Mouse (Mus musculus) neural tube, embryonic 14.5 days (tissue): Measurements from ENCODE around the gene Rplp1. TPM values are rescaled to one million over a fixed set of nuclear protein-coding genes. Genes with fewer than 3 reads are reported as not detected.
A peak's percentile ranks its signal among the peaks of the same experiment; 100 is the strongest.

ENCODE experiments used
- ATAC-seq: fragments of 200-750 bp; cut with Nextera tagmentation; 2 replicates; pipeline ENCODE4 v1.8.0; 2017; ENCODE audit warnings: low read depth, mild to moderate bottlenecking, moderate TSS enrichment, moderate library complexity
- H3K27ac ChIP-seq: fragments of 300-500 bp; sonication (generic); 2 replicates; pipeline ENCODE4 v1.5.1; 2014; ENCODE audit warnings: low read depth, mild to moderate bottlenecking, control low read depth, low read length, moderate library complexity, mixed read lengths
- H3K27me3 ChIP-seq: fragments of 300-500 bp; sonication (generic); 2 replicates; pipeline ENCODE4 v1.6.1; 2014; ENCODE audit warnings: low read length; ENCODE audit not compliant: control insufficient read depth, insufficient read depth
- H3K36me3 ChIP-seq: fragments of 300-500 bp; sonication (generic); 2 replicates; pipeline ENCODE4 v1.6.1; 2014; ENCODE audit warnings: low read length, mixed read lengths; ENCODE audit not compliant: control insufficient read depth, insufficient read depth
- H3K4me1 ChIP-seq: fragments of 300-500 bp; sonication (generic); 2 replicates; pipeline ENCODE4 v1.6.1; 2014; ENCODE audit warnings: low read length; ENCODE audit not compliant: control insufficient read depth, insufficient read depth
- H3K4me2 ChIP-seq: fragments of 300-500 bp; sonication (generic); 2 replicates; pipeline ENCODE4 v1.6.1; 2014; ENCODE audit warnings: mild to moderate bottlenecking, low read depth, low read length, control low read depth
- H3K4me3 ChIP-seq: fragments of 300-500 bp; sonication (generic); 2 replicates; pipeline ENCODE4 v1.5.1; 2014; ENCODE audit warnings: low read depth, low read length, control low read depth, mixed read lengths
- H3K9ac ChIP-seq: fragments of 300-500 bp; sonication (generic); replicated peaks from 2 replicates; pipeline ENCODE4 v1.6.1; 2014; ENCODE audit warnings: low read depth, mild to moderate bottlenecking, control low read depth, low read length, mixed read lengths
- H3K9me3 ChIP-seq: fragments of 300-500 bp; sonication (generic); 2 replicates; pipeline ENCODE4 v1.6.1; 2016; ENCODE audit warnings: low read length; ENCODE audit not compliant: control insufficient read depth
- WGBS: fragments of 180-500 bp; shearing (Covaris S2); extraction: QIAGEN DNeasy Blood & Tissue Kit; methylation state at CpG from one replicate; pipeline ENCODE4 v1.1.7; 2014; 5-methylcytosine and 5-hydroxymethylcytosine counted together
- polyA plus RNA-seq: library from polyadenylated mRNA; unstranded; fragments of >200 nt; fragmentation: Nextera tagmentation; extraction: Ambion mirVana; gene quantifications from 2 replicates; pipeline ENCODE4 v1.2.1, GENCODE M21; 2014

Gene Rplp1
- polyA plus RNA-seq = 964 and 1,031 TPM in 2 replicates

DNA sequence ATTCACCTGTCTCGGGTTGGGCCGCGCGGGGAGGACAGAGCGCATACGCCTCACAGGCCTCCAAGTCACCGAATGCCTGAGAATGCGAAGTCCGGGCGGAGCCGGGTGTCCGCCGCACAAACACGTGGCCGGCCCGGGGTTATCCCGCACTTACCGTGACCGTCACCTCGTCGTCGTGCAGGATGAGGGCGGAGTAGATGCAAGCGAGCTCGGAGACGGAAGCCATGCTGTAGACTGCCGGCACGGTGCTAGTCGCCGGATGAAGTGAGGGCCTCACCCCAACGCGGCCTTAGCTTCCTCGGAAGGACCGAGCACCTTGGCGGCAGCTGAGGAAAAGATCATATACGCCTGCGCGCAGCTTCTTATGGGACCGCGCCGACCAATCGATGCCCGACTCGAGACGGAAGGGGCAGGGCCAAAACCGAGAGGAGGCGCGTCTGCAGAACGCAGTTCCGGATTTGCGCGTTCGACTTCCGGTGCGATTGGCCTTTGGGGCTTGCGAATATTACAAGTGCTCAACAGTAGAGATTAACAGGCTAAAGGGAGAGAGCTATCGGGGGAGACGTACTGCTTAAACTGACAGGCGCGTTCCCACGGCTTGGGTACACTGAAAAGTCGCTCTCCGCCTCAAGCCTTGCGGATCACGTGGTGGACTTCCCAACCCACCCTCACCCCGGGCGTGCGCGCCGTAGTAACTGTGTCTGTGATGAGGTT lies at the start of gene Rplp1:
Rplp1 (minus strand) TSS at position 340 of the 714 bp plus-strand sequence.
- Histone ChIP-seq H3K4me3 (peak within 1 kb of the TSS; percentile 83), H3K27ac (peak within 1 kb of the TSS; percentile 90), H3K36me3 (peaks cover 10% of the 10 kb centered on the region), H3K4me2 (peak within 1 kb of the TSS; percentile 78), H3K9ac (peak within 1 kb of the TSS; percentile 76), H3K27me3 (no peaks in the 10 kb centered on the region), H3K4me1 (peaks cover 17% of the 10 kb centered on the region; the same call in 1 of the 2 replicates), H3K9me3 (no peaks in the 10 kb centered on the region)
- WGBS = under 1% methylated on average over 70 of the region's 70 CpGs
- peak; percentile 98 for ATAC-seq

DNA sequence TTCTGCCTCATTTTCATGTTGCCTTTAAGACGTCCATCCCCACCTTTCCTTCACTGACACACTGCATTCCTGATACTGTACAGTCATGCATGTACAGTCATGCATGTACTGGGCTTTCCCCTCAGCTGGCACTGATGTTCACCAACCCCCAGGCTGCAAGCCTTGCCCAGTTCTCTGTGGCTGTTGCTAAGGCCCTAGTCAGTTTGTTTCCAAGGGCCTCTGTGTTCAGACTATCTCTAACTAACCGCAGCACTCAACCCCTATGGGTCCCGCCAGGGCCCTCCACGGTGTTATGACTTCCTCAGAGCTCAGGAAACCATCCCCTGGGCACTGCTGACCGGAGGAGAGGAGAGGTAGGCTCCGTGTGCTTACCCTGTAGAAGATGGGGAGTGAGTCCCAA lies 49.0 kb upstream of the Rplp1 start:
- Histone ChIP-seq H3K4me3 (no peak overlapping the region), H3K36me3 (no peaks in the 10 kb centered on the region), H3K4me1 (0 out of 2 replicates have a peak, but pooled peaks cover 3% of the 10 kb centered on the region), H3K9me3 (no peaks in the 10 kb centered on the region), H3K27me3 (no peaks in the 10 kb centered on the region), H3K27ac (no peak overlapping the region), H3K4me2 (no peak overlapping the region), H3K9ac (no peak overlapping the region)
- ATAC-seq = no peak
- 78% methylated on average over 6 of the region's 6 CpGs for WGBS

DNA sequence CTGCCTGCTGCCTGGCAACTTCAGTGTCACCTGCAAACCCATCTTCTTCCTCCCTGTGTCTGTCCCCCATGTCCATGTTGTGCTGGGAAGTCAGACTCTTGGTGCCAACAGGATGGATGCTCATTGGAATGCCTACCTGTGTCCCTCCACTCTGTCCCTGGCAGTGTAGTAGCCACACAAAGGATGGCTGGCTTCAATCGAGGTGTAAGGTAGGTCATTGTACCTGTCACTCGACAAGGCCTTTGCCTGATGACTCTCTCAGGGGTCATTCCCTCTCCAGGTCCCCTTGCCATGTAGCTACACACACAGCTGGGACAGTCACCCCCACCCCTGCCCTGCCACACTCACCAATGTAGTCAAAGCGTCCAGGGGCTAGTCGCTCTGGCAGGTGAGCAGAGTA lies 46.8 kb upstream of the Rplp1 start:
- Histone ChIP-seq H3K4me1 (0 out of 2 replicates have a peak, but pooled peaks cover 3% of the 10 kb centered on the region), H3K4me2 (no peak overlapping the region), H3K9ac (no peak overlapping the region), H3K4me3 (no peak overlapping the region), H3K9me3 (no peaks in the 10 kb centered on the region), H3K27me3 (no peaks in the 10 kb centered on the region), H3K27ac (no peak overlapping the region), H3K36me3 (no peaks in the 10 kb centered on the region)
- no peak for ATAC-seq
- 89% methylated on average over 4 of the region's 4 CpGs for WGBS

DNA sequence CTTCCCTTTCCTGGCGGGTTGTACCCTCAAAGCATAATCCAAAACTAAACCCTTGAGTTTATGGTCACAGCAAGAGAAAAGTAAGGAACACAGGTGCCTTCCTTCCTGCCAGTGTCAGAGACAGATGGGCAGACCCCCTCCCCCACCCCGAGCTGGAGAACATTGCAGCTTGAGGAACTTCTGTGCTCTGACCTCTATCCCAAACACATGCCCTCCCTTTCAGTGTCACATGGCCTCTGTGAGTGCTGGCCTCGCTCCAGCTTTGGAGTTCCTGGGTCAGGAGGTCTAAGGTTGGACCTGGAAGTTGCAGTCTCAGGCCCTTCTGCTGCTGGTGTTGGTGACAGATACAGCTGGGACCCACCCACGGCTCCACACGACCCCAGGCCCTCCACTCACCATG lies 46.4 kb upstream of the Rplp1 start:
- no peaks in the 10 kb centered on the region for H3K27me3 ChIP-seq
- no peaks in the 10 kb centered on the region for H3K36me3 ChIP-seq
- no peak overlapping the region for H3K4me3 ChIP-seq
- 0 out of 2 replicates have a peak, but pooled peaks cover 3% of the 10 kb centered on the region for H3K4me1 ChIP-seq
- no peak for ATAC-seq
- H3K9ac ChIP-seq = no peak overlapping the region
- no peak overlapping the region for H3K4me2 ChIP-seq
- no peaks in the 10 kb centered on the region for H3K9me3 ChIP-seq
- no peak overlapping the region for H3K27ac ChIP-seq
- WGBS = 76% methylated on average over 5 of the region's 5 CpGs

DNA sequence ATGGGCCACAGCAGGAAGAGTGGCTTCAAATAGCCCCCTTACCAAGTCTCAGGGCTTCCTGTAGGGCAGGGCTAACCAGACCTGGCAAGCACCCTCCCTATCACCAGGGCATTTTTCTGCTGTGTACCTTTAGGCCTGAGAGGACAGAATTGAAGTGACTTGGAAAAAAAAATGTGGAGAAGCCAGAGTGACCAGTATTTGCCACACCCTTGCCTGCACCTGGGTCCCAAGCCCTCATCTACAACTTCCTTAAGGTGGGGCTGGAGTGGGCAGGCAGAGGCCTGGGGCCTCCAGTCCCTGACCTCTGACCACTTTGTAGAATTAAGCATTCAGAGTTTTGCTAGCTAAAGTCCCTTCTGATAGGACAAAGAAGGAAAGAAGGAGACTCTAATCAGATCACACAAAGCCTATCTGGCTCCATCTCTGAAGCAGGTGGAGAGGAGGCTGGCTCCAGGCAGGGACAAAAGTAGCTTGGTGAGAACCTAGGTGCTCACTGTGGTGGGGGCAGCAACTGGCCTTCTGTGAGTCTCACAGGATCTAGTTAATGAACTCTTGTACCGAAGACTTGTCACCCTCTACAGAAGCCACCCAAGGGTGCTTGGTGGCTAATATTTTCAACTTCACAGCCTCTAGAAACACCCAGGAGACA lies 45.7 kb upstream of the Rplp1 start:
- Histone ChIP-seq H3K36me3 (no peaks in the 10 kb centered on the region), H3K27me3 (no peaks in the 10 kb centered on the region), H3K27ac (no peak overlapping the region), H3K4me1 (no peaks in the 10 kb centered on the region), H3K4me3 (no peak overlapping the region), H3K9ac (no peak overlapping the region), H3K4me2 (no peak overlapping the region), H3K9me3 (no peaks in the 10 kb centered on the region)
- 95% methylated on average over 1 of the region's 1 CpGs for WGBS
- ATAC-seq = no peak

DNA sequence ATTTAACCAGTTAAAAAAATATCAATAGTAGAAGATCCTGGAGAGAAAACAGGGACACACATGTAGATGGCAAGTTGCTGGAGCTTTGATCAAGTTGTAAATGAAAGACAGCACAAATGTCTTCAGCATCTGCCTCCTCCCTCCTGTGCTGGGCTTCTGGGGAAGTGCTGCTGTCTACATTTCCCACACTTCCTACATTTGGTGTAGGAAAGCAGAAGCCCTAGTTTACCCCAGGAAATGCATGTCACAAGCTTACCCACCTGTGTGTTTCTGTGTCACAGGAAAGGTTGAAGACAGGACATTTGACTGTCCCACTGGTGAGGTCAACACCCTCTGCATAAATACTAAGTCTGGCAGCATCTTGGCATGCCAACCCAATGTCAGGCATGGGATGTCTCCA lies 40.4 kb upstream of the Rplp1 start:
- no peaks in the 10 kb centered on the region for H3K9me3 ChIP-seq
- H3K4me2 ChIP-seq = no peak overlapping the region
- no peaks in the 10 kb centered on the region; the same call in 1 of the 2 replicates for H3K4me1 ChIP-seq
- H3K27me3 ChIP-seq = no peaks in the 10 kb centered on the region
- H3K4me3 ChIP-seq = no peak overlapping the region
- no peak for ATAC-seq
- H3K27ac ChIP-seq = no peak overlapping the region
- H3K9ac ChIP-seq = no peak overlapping the region
- H3K36me3 ChIP-seq = no peaks in the 10 kb centered on the region

DNA sequence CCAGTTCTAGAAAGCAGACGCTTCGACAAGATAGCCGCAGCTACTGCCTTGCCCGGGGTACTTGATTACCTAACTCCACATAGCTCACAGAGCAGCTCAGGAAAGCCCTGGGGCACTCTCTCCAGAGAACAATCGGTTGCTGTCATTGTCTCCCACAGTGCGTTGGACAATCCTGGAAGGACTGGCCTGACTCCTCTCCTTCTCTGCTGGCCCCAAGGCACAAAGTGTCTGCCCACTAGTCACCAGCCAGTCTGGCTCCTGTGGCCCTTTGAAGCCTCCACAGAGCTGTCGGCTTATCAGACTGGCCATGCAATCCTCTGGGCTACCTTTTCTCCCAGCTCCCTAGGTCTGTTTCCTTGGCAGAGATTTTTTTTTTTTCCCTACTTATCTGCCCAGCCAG lies 37.9 kb upstream of the Rplp1 start:
- no peaks in the 10 kb centered on the region for H3K9me3 ChIP-seq
- WGBS = 52% methylated on average over 7 of the region's 7 CpGs
- no peak overlapping the region for H3K27ac ChIP-seq
- H3K4me2 ChIP-seq = no peak overlapping the region
- no peak for ATAC-seq
- no peak overlapping the region for H3K9ac ChIP-seq
- H3K4me3 ChIP-seq = no peak overlapping the region
- no peaks in the 10 kb centered on the region for H3K36me3 ChIP-seq
- H3K4me1 ChIP-seq = peaks cover 7% of the 10 kb centered on the region
- no peaks in the 10 kb centered on the region for H3K27me3 ChIP-seq

DNA sequence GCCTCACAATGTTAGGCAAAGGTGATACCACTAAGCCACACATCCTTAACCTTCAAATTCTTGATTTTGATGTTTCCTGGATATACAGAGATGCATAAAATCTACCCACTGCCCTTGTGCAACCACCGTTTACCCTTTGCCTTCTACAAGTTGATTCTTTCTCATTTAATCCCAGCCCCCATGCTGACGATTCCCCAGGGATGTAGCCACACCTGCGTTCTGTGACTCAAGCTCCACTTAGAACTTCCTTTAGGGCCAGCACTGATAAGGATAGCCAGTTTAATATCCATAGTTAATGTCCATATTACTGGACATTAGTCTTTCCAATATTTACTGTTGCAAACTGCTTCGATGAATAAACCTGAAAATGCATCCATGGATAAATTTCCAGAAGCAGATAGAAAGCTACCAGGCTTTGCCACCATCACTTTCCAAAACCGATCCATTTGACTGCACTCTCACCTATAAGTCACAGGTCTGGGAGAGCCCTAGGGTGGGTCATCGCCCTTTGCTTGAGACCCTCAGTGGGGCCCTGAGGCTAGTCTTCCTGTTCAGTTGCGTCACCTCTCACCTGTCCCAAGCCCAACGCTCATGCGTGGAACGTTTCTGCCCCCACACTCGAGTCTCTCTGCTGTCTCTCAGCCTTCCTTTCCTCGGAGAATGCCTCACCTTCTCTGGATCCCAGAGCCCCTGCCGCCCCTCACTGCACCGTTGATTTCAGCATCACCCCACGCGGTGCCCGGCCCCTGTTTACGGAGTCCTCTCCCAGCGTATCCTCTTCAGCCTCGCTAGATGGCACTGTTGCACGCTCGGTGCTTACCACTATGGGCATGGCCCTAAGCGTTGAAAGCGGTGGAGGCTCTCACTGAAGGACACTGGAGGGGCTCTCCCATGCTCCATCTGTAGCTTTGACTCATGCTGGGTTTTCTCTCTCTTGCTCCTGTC lies 33.3 kb upstream of the Rplp1 start:
- H3K4me3 ChIP-seq = peak overlapping the region; percentile 61
- no peak overlapping the region for H3K27ac ChIP-seq
- no peaks in the 10 kb centered on the region for H3K27me3 ChIP-seq
- 9% methylated on average over 24 of the region's 24 CpGs for WGBS
- ATAC-seq = peak; percentile 83; the same call in 1 of the 2 replicates
- peak overlapping the region; percentile 12; the same call in 1 of the 2 replicates for H3K9ac ChIP-seq
- peak overlapping the region; percentile 100 for H3K4me2 ChIP-seq
- peaks cover 8% of the 10 kb centered on the region for H3K4me1 ChIP-seq
- no peaks in the 10 kb centered on the region for H3K9me3 ChIP-seq
- no peaks in the 10 kb centered on the region for H3K36me3 ChIP-seq
